ENCODE assay signal across 9 mouse cellular contexts in the genomic region with DNA sequence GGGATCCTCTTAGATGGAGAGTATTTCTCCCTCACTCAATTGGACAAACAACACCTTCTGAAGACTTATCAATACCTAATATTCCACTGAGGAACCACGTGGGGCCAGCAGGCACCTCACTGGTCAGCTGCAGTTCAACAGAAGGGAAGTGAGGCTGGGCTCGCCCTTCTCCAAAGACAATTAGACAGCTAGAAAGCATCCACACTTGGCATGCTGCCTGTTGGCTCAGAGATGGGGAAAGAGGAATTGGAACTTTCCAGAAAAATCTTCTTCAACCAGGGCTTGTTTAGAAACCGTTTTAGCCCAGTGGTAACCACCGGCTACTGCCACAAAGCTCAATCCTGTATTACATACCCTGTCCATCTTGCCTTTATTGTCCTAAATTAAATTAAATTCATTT. TPM values are rescaled to one million over a fixed set of nuclear protein-coding genes. Genes with fewer than 3 reads are reported as not detected.
DNase-seq lines count a peak whose midpoint lies in the region; ATAC-seq and TF ChIP-seq lines count a peak whose summit lies in the region.
"Had no signal": no experiment of that assay in that cellular context is flagged by ENCODE, and none has a peak within 500 bp of the region (broad histone marks: within the 10 kb centered on the region; RNA-seq: fewer than 3 reads in every experiment).

No protein-coding gene starts in this region.

- no peaks in the 10 kb centered on the region; the same call in 1 of the 2 replicates for H3K4me1 ChIP-seq in heart, embryonic 12.5 days (replicated peaks)
- H3K4me1 ChIP-seq in limb, embryonic 10.5 days: peaks cover 9% of the 10 kb centered on the region

- DNase-seq in heart, adult 18-20 months: peak; percentile 69 to 78
- DNase-seq in 3T3-L1 (ENCODE audit: low read depth, low spot score): peak; percentile 21
- DNase-seq in gastrocnemius, adult 2 months: peak; percentile 69
- DNase-seq in kidney, postnatal 25 days: peak; percentile 84 to 88
- DNase-seq in layer of hippocampus, postnatal 25 days (ENCODE audit: extremely low spot score in 1 of 2, low spot score in 1 of 2): no peak
- no peak for DNase-seq in frontal cortex, postnatal 25 days (ENCODE audit: low spot score in 2 of 2)
- DNase-seq in limb, embryonic 10.5 days (ENCODE audit: low spot score): no peak

- no peak overlapping the region for H3K4me3 ChIP-seq in heart, embryonic 12.5 days
- no peak overlapping the region for H3K4me3 ChIP-seq in gastrocnemius, adult 2 months
- no peak overlapping the region for H3K4me3 ChIP-seq in limb, embryonic 10.5 days
- H3K4me3 ChIP-seq: neural tube, embryonic 13.5 days had no signal

- no peak overlapping the region for H3K9ac ChIP-seq in heart, embryonic 12.5 days
- H3K9ac ChIP-seq: neural tube, embryonic 13.5 days had no signal

- intact Hi-C loops in gastrocnemius, adult 2 months (cut with DNase I): no loop called here

- ATAC-seq in heart, embryonic 12.5 days (ENCODE audit: insufficient number of reproducible peaks, low FRiP score): no peak

- no peak overlapping the region for H3K4me2 ChIP-seq in heart, embryonic 12.5 days
- H3K4me2 ChIP-seq: neural tube, embryonic 13.5 days had no signal

- TF ChIP-seq CTCF in gastrocnemius, adult 2 months (IDR thresholded peaks at IDR 0.05): no peak

- no peaks in the 10 kb centered on the region for H3K9me3 ChIP-seq in heart, embryonic 12.5 days (replicated peaks)
- H3K9me3 ChIP-seq in limb, embryonic 10.5 days (replicated peaks): no peaks in the 10 kb centered on the region

- H3K27ac ChIP-seq in heart, embryonic 12.5 days (ENCODE audit: poor library complexity, severe bottlenecking): no peak overlapping the region
- H3K27ac ChIP-seq in gastrocnemius, adult 2 months: no peak overlapping the region
- H3K27ac ChIP-seq in limb, embryonic 10.5 days: no peak overlapping the region
- H3K27ac ChIP-seq: neural tube, embryonic 13.5 days had no signal

- H3K36me3 ChIP-seq in heart, embryonic 12.5 days: no peaks in the 10 kb centered on the region
- no peaks in the 10 kb centered on the region for H3K36me3 ChIP-seq in limb, embryonic 10.5 days
- H3K36me3 ChIP-seq: neural tube, embryonic 13.5 days had no signal

- peaks cover 26% of the 10 kb centered on the region for H3K27me3 ChIP-seq in heart, embryonic 12.5 days (replicated peaks)
- H3K27me3 ChIP-seq in limb, embryonic 10.5 days (ENCODE audit: low read depth, poor library complexity, severe bottlenecking): peaks cover 2% of the 10 kb centered on the region; the same call in 1 of the 2 replicates
- H3K27me3 ChIP-seq: neural tube, embryonic 13.5 days had no signal

- WGBS in heart, embryonic 12.5 days: 53% methylated on average over 4 of the region's 4 CpGs
- WGBS in limb, embryonic 10.5 days: 79% methylated on average over 4 of the region's 4 CpGs

RNA-seq across cellular contexts. Expression of a gene that starts 4.4 kb away (rescaled TPM):
- total RNA-seq in heart, adult 18-20 months (2021): under 1 TPM; 0.27 to 0.41 TPM
- 0.91 and 1.1 TPM in 2 replicates for polyA plus RNA-seq in heart, embryonic 12.5 days (2016; fragmentation: Nextera tagmentation; extraction: Ambion mirVana)
- total RNA-seq in gastrocnemius, adult 2 months (2021): under 1 TPM; 0.13 to 0.20 TPM
- 10 to 100 TPM; 12.5 TPM for total RNA-seq in layer of hippocampus, postnatal 25 days (2021)
- polyA plus RNA-seq in limb, embryonic 10.5 days (2016; fragmentation: Nextera tagmentation; extraction: Ambion mirVana): 2.1 and 4.2 TPM in 2 replicates

Comparison
In these comparisons a context has a peak if more than half of its experiments do, and no peak if none do; other contexts are left out.
1. DNase-seq: peak in heart, adult 18-20 months (2 of 2), 3T3-L1 (single experiment), gastrocnemius, adult 2 months (single experiment) and kidney, postnatal 25 days (2 of 2); none in layer of hippocampus, postnatal 25 days (0 of 2), frontal cortex, postnatal 25 days (0 of 2) and limb, embryonic 10.5 days (single experiment).
2. RNA of a gene that starts 4.4 kb away (total RNA-seq): 12.5 TPM in layer of hippocampus, postnatal 25 days; 0.27 to 0.41 TPM in heart, adult 18-20 months and 0.13 to 0.20 TPM in gastrocnemius, adult 2 months; every median in the first group is over 4 times any median in the second.